26 mouse cellular contexts compared by ENCODE assay signal in genomic region chr2:76938515-76938914, GRCm38 (mm10). TPM values are rescaled to one million over a fixed set of nuclear protein-coding genes. Genes with fewer than 3 reads are reported as not detected.
DNase-seq lines count a peak whose midpoint lies in the region; ATAC-seq and TF ChIP-seq lines count a peak whose summit lies in the region.
"Had no signal": no experiment of that assay in that cellular context is flagged by ENCODE, and none has a peak within 500 bp of the region (broad histone marks: within the 10 kb centered on the region; RNA-seq: fewer than 3 reads in every experiment).

No protein-coding gene starts in this region.

- H3K4me1 ChIP-seq in forebrain, postnatal 0 days (ENCODE audit: insufficient read depth): no peaks in the 10 kb centered on the region
- no peaks in the 10 kb centered on the region for H3K4me1 ChIP-seq in forebrain, embryonic 10.5 days
- H3K4me1 ChIP-seq in midbrain, postnatal 0 days (ENCODE audit: insufficient read depth, low read length): no peaks in the 10 kb centered on the region
- H3K4me1 ChIP-seq in midbrain, embryonic 15.5 days: no peaks in the 10 kb centered on the region
- H3K4me1 ChIP-seq: hindbrain, embryonic 10.5 days; intestine, embryonic 15.5 days; lung, embryonic 15.5 days; midbrain, embryonic 10.5 days had no signal

- peak; percentile 50 for DNase-seq in forebrain, postnatal 0 days
- no peak for DNase-seq in forebrain, embryonic 10.5 days (ENCODE audit: extremely low spot score, low spot score)
- peak; percentile 7 for DNase-seq in kidney, postnatal 14 days
- DNase-seq in kidney, adult 18-20 months: no peak
- DNase-seq in midbrain, postnatal 0 days (ENCODE audit: low spot score): peak; percentile 24
- DNase-seq in embryo, embryonic 9.5 days (ENCODE audit: extremely low spot score): no peak
- DNase-seq: adrenal gland, postnatal 25 days; B cell, adult 2 months; cerebellum, adult 9-10 months; gastrocnemius, postnatal 10 days; heart, postnatal 14 days; kidney, adult 9 months; layer of hippocampus, adult 9-11 months; right cerebral cortex, postnatal 4 days; thymus, adult 18-20 months; thymus, postnatal 25 days had no signal

- no peak overlapping the region for H3K27ac ChIP-seq in forebrain, postnatal 0 days (ENCODE audit: low read depth, low read length)
- no peak overlapping the region for H3K27ac ChIP-seq in forebrain, embryonic 10.5 days
- no peak overlapping the region for H3K27ac ChIP-seq in midbrain, postnatal 0 days (ENCODE audit: low read depth, low read length)
- H3K27ac ChIP-seq in midbrain, embryonic 15.5 days: no peak overlapping the region
- H3K27ac ChIP-seq: hindbrain, embryonic 10.5 days; intestine, embryonic 15.5 days; limb, embryonic 12.5 days; lung, embryonic 15.5 days; midbrain, embryonic 10.5 days; stomach, postnatal 0 days had no signal

- H3K4me2 ChIP-seq in forebrain, postnatal 0 days (ENCODE audit: low read depth): no peak overlapping the region
- H3K4me2 ChIP-seq in midbrain, postnatal 0 days (ENCODE audit: low read depth, low read length, poor library complexity, severe bottlenecking): no peak overlapping the region
- H3K4me2 ChIP-seq in midbrain, embryonic 15.5 days: no peak overlapping the region
- H3K4me2 ChIP-seq: intestine, embryonic 15.5 days; limb, embryonic 12.5 days; liver, embryonic 11.5 days; lung, embryonic 15.5 days had no signal

- no peaks in the 10 kb centered on the region for H3K36me3 ChIP-seq in forebrain, postnatal 0 days (ENCODE audit: insufficient read depth)
- H3K36me3 ChIP-seq in forebrain, embryonic 10.5 days (replicated peaks): no peaks in the 10 kb centered on the region
- no peaks in the 10 kb centered on the region for H3K36me3 ChIP-seq in midbrain, postnatal 0 days (ENCODE audit: insufficient read depth, low read length)
- H3K36me3 ChIP-seq in midbrain, embryonic 15.5 days (replicated peaks): no peaks in the 10 kb centered on the region
- H3K36me3 ChIP-seq: hindbrain, embryonic 10.5 days; intestine, embryonic 15.5 days; limb, embryonic 12.5 days; lung, embryonic 15.5 days; midbrain, embryonic 10.5 days had no signal

- no peak for TF ChIP-seq CTCF in forebrain, postnatal 0 days (IDR thresholded peaks at IDR 0.05; ENCODE audit: low read depth)
- no peak for TF ChIP-seq CTCF in midbrain, postnatal 0 days (IDR thresholded peaks at IDR 0.05)

- WGBS in forebrain, postnatal 0 days: 56% methylated on average over 10 of the region's 10 CpGs
- 77% methylated on average over 10 of the region's 10 CpGs for WGBS in forebrain, embryonic 10.5 days
- 63% methylated on average over 10 of the region's 10 CpGs for WGBS in midbrain, postnatal 0 days
- WGBS in midbrain, embryonic 15.5 days: 59% methylated on average over 10 of the region's 10 CpGs

- ATAC-seq in forebrain, postnatal 0 days: peak; percentile 69
- no peak for ATAC-seq in midbrain, postnatal 0 days (ENCODE audit: low FRiP score)
- no peak for ATAC-seq in midbrain, embryonic 15.5 days (replicated peaks)
- ATAC-seq: forebrain, embryonic 16.5 days; hindbrain, embryonic 16.5 days; intestine, embryonic 15.5 days had no signal

- no peaks in the 10 kb centered on the region for H3K9me3 ChIP-seq in forebrain, postnatal 0 days (ENCODE audit: low read length)
- H3K9me3 ChIP-seq in forebrain, embryonic 10.5 days: peaks cover 4% of the 10 kb centered on the region; the same call in 1 of the 2 replicates
- H3K9me3 ChIP-seq in midbrain, postnatal 0 days (ENCODE audit: low read length): no peaks in the 10 kb centered on the region
- H3K9me3 ChIP-seq in midbrain, embryonic 15.5 days: no peaks in the 10 kb centered on the region
- H3K9me3 ChIP-seq: hindbrain, embryonic 10.5 days; intestine, embryonic 15.5 days; lung, embryonic 15.5 days; midbrain, embryonic 10.5 days had no signal

- no peak overlapping the region for H3K4me3 ChIP-seq in forebrain, postnatal 0 days (ENCODE audit: low read depth, low read length)
- no peak overlapping the region for H3K4me3 ChIP-seq in forebrain, embryonic 10.5 days
- H3K4me3 ChIP-seq in midbrain, postnatal 0 days (ENCODE audit: low read depth, low read length): no peak overlapping the region
- H3K4me3 ChIP-seq in midbrain, embryonic 15.5 days: no peak overlapping the region
- H3K4me3 ChIP-seq: hindbrain, embryonic 10.5 days; intestine, embryonic 15.5 days; limb, embryonic 12.5 days; lung, embryonic 15.5 days; midbrain, embryonic 10.5 days had no signal

- no peak overlapping the region for H3K9ac ChIP-seq in forebrain, postnatal 0 days
- no peak overlapping the region for H3K9ac ChIP-seq in midbrain, postnatal 0 days (replicated peaks; ENCODE audit: low read length, poor library complexity, severe bottlenecking)
- H3K9ac ChIP-seq in midbrain, embryonic 15.5 days: no peak overlapping the region
- H3K9ac ChIP-seq: intestine, embryonic 15.5 days; limb, embryonic 12.5 days; lung, embryonic 15.5 days had no signal

- H3K27me3 ChIP-seq in forebrain, postnatal 0 days (ENCODE audit: insufficient read depth, low read length): no peaks in the 10 kb centered on the region
- no peaks in the 10 kb centered on the region for H3K27me3 ChIP-seq in forebrain, embryonic 10.5 days (ENCODE audit: poor library complexity, severe bottlenecking)
- H3K27me3 ChIP-seq in midbrain, postnatal 0 days (ENCODE audit: insufficient read depth, low read length): no peaks in the 10 kb centered on the region
- H3K27me3 ChIP-seq in midbrain, embryonic 15.5 days (replicated peaks): no peaks in the 10 kb centered on the region
- H3K27me3 ChIP-seq: intestine, embryonic 15.5 days; limb, embryonic 12.5 days; lung, embryonic 15.5 days had no signal

RNA-seq across cellular contexts. Expression of gene Ttn, which starts 43.8 kb away (rescaled TPM):
- total RNA-seq in forebrain, postnatal 0 days (2014; rRNA removed): 0.46 and 0.81 TPM in 2 replicates
- polyA plus RNA-seq in forebrain, postnatal 0 days (2015; fragmentation: Nextera tagmentation; extraction: Ambion mirVana): 0.10 and 0.22 TPM in 2 replicates
- 0.01 and 0.05 TPM in 2 replicates for polyA plus RNA-seq in forebrain, embryonic 10.5 days (2016; fragmentation: Nextera tagmentation; extraction: Ambion mirVana)
- total RNA-seq in midbrain, postnatal 0 days (2014; rRNA removed): 0.47 and 0.99 TPM in 2 replicates
- 0.41 and 0.54 TPM in 2 replicates for polyA plus RNA-seq in midbrain, postnatal 0 days (2015; fragmentation: Nextera tagmentation; extraction: Ambion mirVana)
- polyA plus RNA-seq in midbrain, embryonic 15.5 days (2015; fragmentation: Nextera tagmentation; extraction: Ambion mirVana): 0.40 and 1.0 TPM in 2 replicates

Comparison
In these comparisons a context has a peak if more than half of its experiments do, and no peak if none do; other contexts are left out.
1. DNase-seq: peak in forebrain, postnatal 0 days (single experiment), kidney, postnatal 14 days (single experiment) and midbrain, postnatal 0 days (single experiment); none in forebrain, embryonic 10.5 days (single experiment), kidney, adult 18-20 months (single experiment) and embryo, embryonic 9.5 days (single experiment).